Comparison of ENCODE assay signal across 27 mouse cellular contexts in the genomic region with DNA sequence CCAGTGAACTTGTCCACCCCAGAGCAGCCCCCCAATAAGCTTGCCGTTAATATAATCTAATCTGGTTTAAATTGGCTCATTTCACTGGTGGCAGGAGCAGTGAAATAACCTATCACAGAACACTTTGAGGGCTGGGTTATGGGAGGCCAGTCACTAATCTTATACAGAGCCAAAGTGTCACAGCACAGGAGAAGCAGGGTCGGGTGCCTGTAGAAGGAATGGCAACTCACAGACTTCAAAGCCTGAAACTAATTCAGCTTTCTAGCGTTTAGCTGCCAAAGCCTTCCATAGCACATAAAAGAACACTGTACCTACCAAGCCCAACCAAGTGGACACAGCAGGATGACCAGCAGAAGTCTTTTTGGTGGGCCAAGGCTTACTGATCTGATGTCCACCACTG. TPM values are rescaled to one million over a fixed set of nuclear protein-coding genes. Genes with fewer than 3 reads are reported as not detected.
DNase-seq lines count a peak whose midpoint lies in the region; ATAC-seq and TF ChIP-seq lines count a peak whose summit lies in the region.
"Had no signal": no experiment of that assay in that cellular context is flagged by ENCODE, and none has a peak within 500 bp of the region (broad histone marks: within the 10 kb centered on the region; RNA-seq: fewer than 3 reads in every experiment).

No protein-coding gene starts in this region.

- H3K36me3 ChIP-seq in heart, embryonic 13.5 days: peaks cover 76% of the 10 kb centered on the region
- peaks cover 60% of the 10 kb centered on the region for H3K36me3 ChIP-seq in heart, postnatal 0 days (replicated peaks; ENCODE audit: control insufficient read depth, insufficient read depth, low read length)

- H3K27ac ChIP-seq in heart, embryonic 13.5 days (replicated peaks): 0 out of 2 replicates have a peak overlapping the region, but pooled peaks have one; percentile 17
- H3K27ac ChIP-seq in heart, postnatal 0 days (ENCODE audit: low read depth): no peak overlapping the region
- H3K27ac ChIP-seq: embryonic facial prominence, embryonic 12.5 days; embryonic facial prominence, embryonic 15.5 days; forebrain, embryonic 12.5 days; forebrain, embryonic 15.5 days; heart, adult 2 months; hindbrain, embryonic 12.5 days; hindbrain, embryonic 15.5 days; intestine, embryonic 15.5 days had no signal

- no peak for DNase-seq in heart, postnatal 25 days (ENCODE audit: low spot score)
- DNase-seq in heart, postnatal 0 days (ENCODE audit: low spot score): no peak
- DNase-seq in heart, adult 8-10 months (ENCODE audit: low spot score): no peak
- no peak for DNase-seq in adrenal gland, postnatal 10 days
- DNase-seq: B cell, adult 2 months; cerebellum, adult 11 months; cerebellum, adult 2 months; cerebellum, adult 9-11 months; cerebellum, postnatal 25 days; gastrocnemius, postnatal 25 days; heart, adult 2 months; heart, postnatal 36 days; kidney, adult 11 months; kidney, adult 8-10 months had no signal

- TF ChIP-seq CTCF in heart, postnatal 0 days (IDR thresholded peaks at IDR 0.05; ENCODE audit: low read depth): no peak

- no peaks in the 10 kb centered on the region for H3K27me3 ChIP-seq in heart, embryonic 13.5 days (replicated peaks)
- H3K27me3 ChIP-seq in heart, postnatal 0 days (ENCODE audit: control insufficient read depth, insufficient read depth, low read length): no peaks in the 10 kb centered on the region
- H3K27me3 ChIP-seq: CH12.LX; embryonic facial prominence, embryonic 12.5 days; embryonic facial prominence, embryonic 15.5 days; forebrain, embryonic 12.5 days; forebrain, embryonic 15.5 days; hindbrain, embryonic 12.5 days; hindbrain, embryonic 15.5 days; intestine, embryonic 15.5 days; Patski had no signal

- H3K4me1 ChIP-seq in heart, embryonic 13.5 days: peaks cover 40% of the 10 kb centered on the region
- peaks cover 7% of the 10 kb centered on the region for H3K4me1 ChIP-seq in heart, postnatal 0 days (ENCODE audit: control insufficient read depth, insufficient read depth)
- H3K4me1 ChIP-seq: embryonic facial prominence, embryonic 12.5 days; embryonic facial prominence, embryonic 15.5 days; forebrain, embryonic 12.5 days; forebrain, embryonic 15.5 days; hindbrain, embryonic 12.5 days; hindbrain, embryonic 15.5 days; intestine, embryonic 15.5 days had no signal

- no peak overlapping the region for H3K4me2 ChIP-seq in heart, embryonic 13.5 days
- H3K4me2 ChIP-seq in heart, postnatal 0 days (ENCODE audit: low read depth, low read length): no peak overlapping the region
- H3K4me2 ChIP-seq: embryonic facial prominence, embryonic 12.5 days; embryonic facial prominence, embryonic 15.5 days; forebrain, embryonic 12.5 days; forebrain, embryonic 15.5 days; heart, embryonic 11.5 days; hindbrain, embryonic 12.5 days; hindbrain, embryonic 15.5 days; intestine, embryonic 15.5 days had no signal

- no peak overlapping the region for H3K9ac ChIP-seq in heart, embryonic 13.5 days
- no peak overlapping the region for H3K9ac ChIP-seq in heart, postnatal 0 days (replicated peaks; ENCODE audit: low read depth, low read length)
- H3K9ac ChIP-seq: embryonic facial prominence, embryonic 12.5 days; embryonic facial prominence, embryonic 15.5 days; forebrain, embryonic 12.5 days; forebrain, embryonic 15.5 days; hindbrain, embryonic 12.5 days; hindbrain, embryonic 15.5 days; intestine, embryonic 15.5 days had no signal

- H3K9me3 ChIP-seq in heart, embryonic 13.5 days: no peaks in the 10 kb centered on the region
- H3K9me3 ChIP-seq in heart, postnatal 0 days (replicated peaks; ENCODE audit: control insufficient read depth, low read length): no peaks in the 10 kb centered on the region
- H3K9me3 ChIP-seq: embryonic facial prominence, embryonic 12.5 days; embryonic facial prominence, embryonic 15.5 days; forebrain, embryonic 12.5 days; forebrain, embryonic 15.5 days; G1E; hindbrain, embryonic 12.5 days; hindbrain, embryonic 15.5 days; intestine, embryonic 15.5 days had no signal

- intact Hi-C loops in heart, postnatal 25 days (cut with DNase I): loop anchor here (5.0 kb wide), 1 partner anchor 56 kb away; no protein-coding TSS in a partner anchor

- no peak for TF ChIP-seq EP300 in heart, postnatal 0 days (IDR thresholded peaks at IDR 0.05; ENCODE audit: low read depth)

- 50% methylated on average over 3 of the region's 3 CpGs for WGBS in heart, embryonic 13.5 days
- 30% methylated on average over 3 of the region's 3 CpGs for WGBS in heart, postnatal 0 days

- H3K4me3 ChIP-seq in heart, embryonic 13.5 days: no peak overlapping the region
- no peak overlapping the region for H3K4me3 ChIP-seq in heart, postnatal 0 days (ENCODE audit: low read depth, low read length)
- H3K4me3 ChIP-seq: embryonic facial prominence, embryonic 12.5 days; embryonic facial prominence, embryonic 15.5 days; forebrain, embryonic 12.5 days; forebrain, embryonic 15.5 days; heart, adult 2 months; hindbrain, embryonic 12.5 days; hindbrain, embryonic 15.5 days; intestine, embryonic 15.5 days had no signal

- ATAC-seq in heart, embryonic 13.5 days (ENCODE audit: extremely low read depth, insufficient number of reproducible peaks, low FRiP score, low TSS enrichment): no peak
- ATAC-seq in heart, postnatal 0 days (ENCODE audit: insufficient read depth, low read depth): peak; percentile 27
- 0 out of 2 replicates have a peak, but pooled peaks have one; percentile 32 for ATAC-seq in megakaryocyte-erythroid progenitor cell, adult 5-6 weeks (replicated peaks; ENCODE audit: low FRiP score, low TSS enrichment, poor library complexity, severe bottlenecking)
- ATAC-seq: forebrain, embryonic 15.5 days; intestine, embryonic 15.5 days; Patski had no signal

RNA-seq across cellular contexts. Expression of a gene that starts 26.0 kb away (rescaled TPM):
- polyA plus RNA-seq in heart, embryonic 13.5 days (2015; fragmentation: Nextera tagmentation; extraction: Ambion mirVana): 17.2 and 17.8 TPM in 2 replicates
- total RNA-seq in heart, postnatal 25 days (2021): 100 to 1,000 TPM; 110 to 116 TPM
- 110 and 112 TPM in 2 replicates for total RNA-seq in heart, postnatal 0 days (2014; rRNA removed; ENCODE audit: low replicate concordance)
- polyA plus RNA-seq in heart, postnatal 0 days (2015; fragmentation: Nextera tagmentation; extraction: Ambion mirVana): 13.4 and 13.9 TPM in 2 replicates
- total RNA-seq in heart, adult 8-10 months (2022): 100 to 1,000 TPM in 3 of 4 experiments, 10 to 100 TPM in 1; 97.4 to 114 (median 105) TPM
- total RNA-seq in megakaryocyte-erythroid progenitor cell, adult 5-6 weeks (2014; fragmentation: Nextera tagmentation): 186 and 189 TPM in 2 replicates
- total RNA-seq in megakaryocyte-erythroid progenitor cell, adult 5-6 weeks (2017): 134 and 158 TPM in 2 replicates
- total RNA-seq in adrenal gland, postnatal 10 days (2021): 100 to 1,000 TPM; 145 to 150 TPM
